Mouse (Mus musculus) forebrain, embryonic 11.5 days (tissue): ENCODE results near the gene Aplp2. TPM values are rescaled to one million over a fixed set of nuclear protein-coding genes. Genes with fewer than 3 reads are reported as not detected.
A peak's percentile ranks its signal among the peaks of the same experiment; 100 is the strongest.

Experiments
- ATAC-seq: fragments of 200-750 bp; cut with Nextera tagmentation; replicated peaks from 2 replicates; pipeline ENCODE4 v1.8.0; 2017; ENCODE audit warnings: moderate TSS enrichment; ENCODE audit not compliant: low FRiP score
- DNase-seq: peaks from one replicate; pipeline ENCODE4 v3.0.0-alpha.2; 2017; ENCODE audit warnings: low spot score
- H3K27ac ChIP-seq: fragments of 300-500 bp; sonication (generic); 2 replicates; pipeline ENCODE4 v1.5.1; 2014; ENCODE audit warnings: low read depth, low read length
- H3K27me3 ChIP-seq: fragments of 300-500 bp; sonication (generic); 2 replicates; pipeline ENCODE4 v1.6.1; 2014; ENCODE audit warnings: mild to moderate bottlenecking, low read length, mixed read lengths; ENCODE audit not compliant: control insufficient read depth, insufficient read depth
- H3K36me3 ChIP-seq: fragments of 300-500 bp; sonication (generic); 2 replicates; pipeline ENCODE4 v1.6.1; 2014; ENCODE audit warnings: mild to moderate bottlenecking, low read length, moderate library complexity, mixed read lengths; ENCODE audit not compliant: control insufficient read depth, insufficient read depth
- H3K4me1 ChIP-seq: fragments of 300-500 bp; sonication (generic); replicated peaks from 2 replicates; pipeline ENCODE4 v1.6.1; 2014; ENCODE audit warnings: low read length, mixed read lengths; ENCODE audit not compliant: control insufficient read depth, insufficient read depth
- H3K4me2 ChIP-seq: fragments of 300-500 bp; sonication (generic); 2 replicates; pipeline ENCODE4 v1.6.1; 2014; ENCODE audit warnings: low read depth, mild to moderate bottlenecking, low read length, moderate library complexity, mixed read lengths; ENCODE audit not compliant: severe bottlenecking
- H3K4me3 ChIP-seq: fragments of 300-500 bp; sonication (generic); 2 replicates; pipeline ENCODE4 v1.5.1; 2014; ENCODE audit warnings: low read depth, low read length
- H3K9ac ChIP-seq: fragments of 300-500 bp; sonication (generic); 2 replicates; pipeline ENCODE4 v1.6.1; 2014; ENCODE audit warnings: low read length
- H3K9me3 ChIP-seq: fragments of 300-500 bp; sonication (generic); 2 replicates; pipeline ENCODE4 v1.6.1; 2016; ENCODE audit warnings: low read length, mixed read lengths; ENCODE audit not compliant: control insufficient read depth
- WGBS: fragments of 180-500 bp; shearing (Covaris S2); extraction: QIAGEN DNeasy Blood & Tissue Kit; methylation state at CpG from one replicate; pipeline ENCODE4 v1.1.7; 2014; 5-methylcytosine and 5-hydroxymethylcytosine counted together
- polyA plus RNA-seq: library from polyadenylated mRNA; unstranded; fragments of >200 nt; fragmentation: Nextera tagmentation; extraction: Ambion mirVana; gene quantifications from 2 replicates; pipeline ENCODE4 v1.2.1, GENCODE M21; 2014

Gene Aplp2
- polyA plus RNA-seq = 209 and 217 TPM in 2 replicates

DNA sequence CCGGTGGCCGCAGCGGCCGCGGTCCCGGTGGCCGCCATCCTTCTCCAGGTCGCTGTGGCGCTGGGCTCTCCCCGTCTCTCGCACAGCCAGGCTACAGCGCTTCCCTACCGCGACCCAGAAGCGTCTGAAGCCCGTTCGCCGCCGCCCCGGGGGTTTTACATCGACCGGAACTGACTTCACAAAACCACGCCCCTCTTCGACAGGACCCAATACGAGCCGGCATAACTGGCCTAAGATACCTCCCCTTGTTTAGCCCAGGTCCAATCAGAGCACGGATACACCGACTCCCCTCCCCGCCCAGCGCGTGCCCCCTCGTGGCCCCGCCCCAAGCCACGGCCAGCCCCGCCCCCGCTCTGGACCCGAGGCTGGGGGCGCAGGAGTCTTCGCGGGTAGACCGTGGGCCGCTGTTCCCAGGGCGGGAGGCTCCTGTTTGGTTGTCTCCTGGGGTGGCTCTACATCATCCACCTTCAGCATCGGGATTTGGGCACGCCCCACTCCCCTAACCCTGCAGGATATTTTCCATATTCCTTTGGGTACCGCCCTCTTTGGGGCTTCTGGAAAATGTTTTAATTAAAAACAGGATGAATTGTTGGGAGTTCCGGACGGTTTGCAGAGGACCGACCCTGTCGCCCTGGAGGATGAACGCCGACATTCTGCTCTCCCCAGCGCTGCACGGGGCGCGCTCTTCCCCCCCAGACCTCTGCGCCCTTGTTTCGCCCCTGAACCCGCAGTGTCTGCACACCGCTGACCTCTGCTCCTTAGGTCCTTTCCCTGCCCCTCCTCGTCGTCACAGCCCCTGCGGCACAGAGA, at the start of gene Aplp2:
Aplp2 (minus strand) TSS at position 126 of the 810 bp plus-strand sequence.
- Histone ChIP-seq H3K4me3 (peak within 1 kb of the TSS; percentile 98), H3K9ac (peak within 1 kb of the TSS; percentile 88), H3K4me1 (peaks cover 8% of the 10 kb centered on the region; the same call in 1 of the 2 replicates), H3K9me3 (no peaks in the 10 kb centered on the region), H3K4me2 (peak within 1 kb of the TSS; percentile 89), H3K36me3 (no peaks in the 10 kb centered on the region), H3K27ac (peak within 1 kb of the TSS; percentile 84), H3K27me3 (no peaks in the 10 kb centered on the region)
- peak; percentile 98 for DNase-seq
- peak; percentile 99 for ATAC-seq
- under 1% methylated on average over 63 of the region's 63 CpGs for WGBS

DNA sequence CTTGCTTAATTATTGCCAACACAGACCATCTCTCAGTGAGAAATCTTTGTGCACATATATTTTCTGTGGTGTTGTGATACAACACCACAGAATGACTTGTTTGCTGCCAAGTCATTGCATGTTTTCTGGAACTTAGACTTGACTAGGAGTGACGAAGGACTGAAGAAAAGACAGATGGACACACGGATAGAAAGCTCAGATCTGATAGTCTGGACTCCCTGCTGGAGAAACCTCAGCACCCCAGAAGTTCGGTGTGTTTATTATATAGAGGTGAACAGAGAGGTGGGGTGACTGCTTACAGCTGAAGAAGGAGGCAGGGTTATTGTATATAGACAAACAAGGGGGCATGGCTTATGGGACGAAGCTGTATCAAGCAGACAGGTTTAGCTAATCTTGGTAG, 48.6 kb upstream of the Aplp2 start:
- DNase-seq (no peak), ATAC-seq (no peak)
- no peak overlapping the region for H3K9ac ChIP-seq
- no peaks in the 10 kb centered on the region for H3K9me3 ChIP-seq
- no peak overlapping the region for H3K27ac ChIP-seq
- H3K27me3 ChIP-seq = no peaks in the 10 kb centered on the region
- H3K4me2 ChIP-seq = no peak overlapping the region
- 0 out of 2 replicates have a peak, but pooled peaks cover 2% of the 10 kb centered on the region for H3K4me1 ChIP-seq
- no peaks in the 10 kb centered on the region for H3K36me3 ChIP-seq
- no peak overlapping the region for H3K4me3 ChIP-seq
- WGBS = 81% methylated on average over 4 of the region's 4 CpGs

DNA sequence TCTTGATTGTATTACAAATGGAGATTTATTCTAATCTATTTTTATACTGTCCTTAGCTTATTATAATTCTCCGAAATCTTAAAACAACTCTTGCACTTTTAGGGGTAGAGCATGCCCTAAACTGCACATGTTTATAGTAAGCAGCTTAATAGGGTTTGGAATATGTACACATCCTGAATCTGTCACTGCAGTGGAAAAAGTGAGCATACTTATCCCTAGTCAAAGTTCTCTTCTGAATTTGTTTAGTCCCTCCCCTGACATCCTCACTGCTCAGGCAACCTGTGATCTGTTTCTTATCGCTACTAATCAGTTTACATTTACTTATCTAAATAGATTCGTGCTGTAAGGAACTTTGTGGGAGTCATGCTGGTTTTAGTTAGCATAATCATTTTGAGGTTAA, 46.6 kb upstream of the Aplp2 start:
- Histone ChIP-seq H3K9me3 (no peaks in the 10 kb centered on the region), H3K9ac (no peak overlapping the region), H3K4me2 (no peak overlapping the region), H3K27me3 (no peaks in the 10 kb centered on the region), H3K4me1 (0 out of 2 replicates have a peak, but pooled peaks cover 2% of the 10 kb centered on the region), H3K27ac (no peak overlapping the region), H3K36me3 (no peaks in the 10 kb centered on the region), H3K4me3 (no peak overlapping the region)
- DNase-seq = no peak
- WGBS = 78% methylated on average over 3 of the region's 3 CpGs
- ATAC-seq = no peak

DNA sequence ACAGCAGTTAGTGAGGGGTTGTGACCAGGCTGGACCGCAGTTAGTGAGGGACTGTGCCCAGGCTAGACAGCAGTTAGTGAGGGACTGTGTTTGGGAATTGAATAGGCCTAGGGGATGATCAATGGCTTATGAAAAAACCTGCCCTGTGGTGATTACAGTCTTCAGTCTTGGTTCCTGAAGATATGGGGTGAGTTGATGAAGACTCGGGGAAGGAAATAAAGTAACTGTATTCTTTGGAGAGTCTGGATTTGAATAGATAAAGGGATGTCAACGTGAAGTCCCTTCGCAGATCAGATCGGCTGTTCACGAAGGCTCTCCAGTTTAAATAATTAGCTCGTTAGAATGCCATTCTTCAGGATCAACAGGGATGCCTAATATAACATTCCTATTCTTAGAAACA, 44.3 kb upstream of the Aplp2 start:
- Histone ChIP-seq H3K4me3 (no peak overlapping the region), H3K36me3 (no peaks in the 10 kb centered on the region), H3K4me2 (no peak overlapping the region), H3K27me3 (no peaks in the 10 kb centered on the region), H3K4me1 (0 out of 2 replicates have a peak, but pooled peaks cover 2% of the 10 kb centered on the region), H3K9ac (no peak overlapping the region), H3K9me3 (no peaks in the 10 kb centered on the region), H3K27ac (no peak overlapping the region)
- no peak for ATAC-seq
- WGBS = 68% methylated on average over 7 of the region's 7 CpGs
- no peak for DNase-seq

DNA sequence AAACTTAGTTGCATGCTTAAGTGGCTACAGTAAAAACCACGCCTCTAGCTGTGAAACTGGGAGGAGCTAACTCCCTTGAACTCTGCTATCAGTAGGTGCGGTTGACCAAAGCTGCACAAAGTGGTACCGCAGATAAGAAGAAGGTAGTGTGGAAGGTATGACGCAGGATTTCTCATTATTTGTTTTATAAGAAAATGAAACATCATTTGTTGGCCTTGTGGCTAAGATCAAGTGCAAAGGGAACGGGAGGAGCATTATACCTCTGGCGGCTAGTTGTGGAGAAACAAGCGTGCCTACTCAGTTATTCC, 43.0 kb upstream of the Aplp2 start:
- DNase-seq = no peak

DNA sequence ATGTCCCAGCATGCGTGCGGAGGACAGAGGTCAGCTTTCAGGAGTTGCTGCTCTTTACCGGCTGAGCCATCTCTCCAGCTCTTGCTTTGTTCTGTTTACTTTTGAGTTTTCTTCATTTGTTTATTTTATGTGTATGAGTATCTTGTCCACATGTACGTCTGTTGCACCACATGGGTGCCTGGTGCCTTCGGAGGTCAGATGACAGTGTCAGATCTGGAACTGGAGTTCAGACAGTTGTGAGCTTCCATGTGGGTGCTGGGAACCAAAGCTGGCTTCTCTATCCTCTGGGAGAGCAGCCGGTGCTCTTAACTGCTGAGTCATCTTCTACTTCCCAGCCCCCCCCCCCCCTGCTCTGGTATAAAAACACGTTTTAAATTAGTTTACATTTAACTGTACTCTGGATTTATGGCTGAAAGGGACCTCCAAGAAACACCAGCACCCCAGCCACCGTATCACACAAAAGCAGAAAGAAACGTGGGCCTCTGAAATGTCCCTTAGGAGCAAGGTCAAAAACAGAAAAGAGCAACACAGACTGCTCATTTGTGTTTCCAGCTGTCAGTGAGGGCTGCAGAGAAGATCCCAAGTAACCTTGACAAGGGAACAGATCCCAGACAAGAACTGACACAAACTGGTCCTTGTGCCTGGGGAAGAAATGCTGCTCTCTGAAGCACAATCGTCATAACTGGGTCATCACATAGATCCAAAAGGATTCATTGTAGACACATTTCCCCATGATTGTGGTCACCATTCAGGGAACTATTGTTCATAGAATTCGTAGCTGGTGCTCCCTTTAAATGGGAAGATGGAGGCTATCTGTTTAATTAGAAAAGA, 42.5 kb upstream of the Aplp2 start:
- Histone ChIP-seq H3K27ac (no peak overlapping the region), H3K4me3 (no peak overlapping the region), H3K4me2 (no peak overlapping the region), H3K9me3 (no peaks in the 10 kb centered on the region), H3K36me3 (no peaks in the 10 kb centered on the region), H3K27me3 (no peaks in the 10 kb centered on the region), H3K4me1 (no peaks in the 10 kb centered on the region), H3K9ac (no peak overlapping the region)
- no peak for DNase-seq
- ATAC-seq = no peak
- 72% methylated on average over 11 of the region's 11 CpGs for WGBS

More for the DNA sequence above, 43.0 kb upstream of the Aplp2 start:
- no peaks in the 10 kb centered on the region for H3K9me3 ChIP-seq
- H3K9ac ChIP-seq = no peak overlapping the region
- no peak for ATAC-seq
- H3K4me1 ChIP-seq = 0 out of 2 replicates have a peak, but pooled peaks cover 2% of the 10 kb centered on the region
- no peak overlapping the region for H3K4me2 ChIP-seq
- no peak overlapping the region for H3K4me3 ChIP-seq
- no peak overlapping the region for H3K27ac ChIP-seq
- 95% methylated on average over 7 of the region's 7 CpGs for WGBS
- H3K36me3 ChIP-seq = no peaks in the 10 kb centered on the region
- H3K27me3 ChIP-seq = no peaks in the 10 kb centered on the region

DNA sequence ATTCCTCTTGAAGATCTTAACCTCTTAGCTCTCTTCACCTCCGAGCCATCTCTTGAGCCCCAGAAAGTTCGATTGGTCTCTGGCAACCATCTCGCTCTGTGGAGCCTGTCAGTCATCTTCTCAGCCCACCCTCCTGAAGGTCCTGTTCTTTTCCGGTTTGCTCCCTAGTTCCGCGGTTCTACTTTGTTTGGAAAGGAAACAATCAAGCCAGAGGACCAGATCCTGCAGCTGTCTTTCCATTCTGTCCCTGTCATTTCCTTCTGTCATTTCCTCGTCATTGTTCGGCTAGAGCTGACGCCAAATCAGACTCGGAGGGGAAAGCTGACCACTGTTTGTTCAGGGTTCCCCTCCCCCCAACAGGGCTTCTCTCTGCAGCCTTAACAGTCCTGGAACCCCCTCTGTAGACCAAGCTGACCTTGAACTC, 41.7 kb upstream of the Aplp2 start:
- H3K4me2 ChIP-seq = peak overlapping the region; percentile 19; the same call in 1 of the 2 replicates
- no peak overlapping the region for H3K9ac ChIP-seq
- 75% methylated on average over 10 of the region's 10 CpGs for WGBS
- no peaks in the 10 kb centered on the region for H3K9me3 ChIP-seq
- H3K4me3 ChIP-seq = no peak overlapping the region
- no peaks in the 10 kb centered on the region for H3K27me3 ChIP-seq
- no peaks in the 10 kb centered on the region for H3K4me1 ChIP-seq
- H3K36me3 ChIP-seq = no peaks in the 10 kb centered on the region
- DNase-seq (no peak), ATAC-seq (no peak)
- H3K27ac ChIP-seq = no peak overlapping the region

DNA sequence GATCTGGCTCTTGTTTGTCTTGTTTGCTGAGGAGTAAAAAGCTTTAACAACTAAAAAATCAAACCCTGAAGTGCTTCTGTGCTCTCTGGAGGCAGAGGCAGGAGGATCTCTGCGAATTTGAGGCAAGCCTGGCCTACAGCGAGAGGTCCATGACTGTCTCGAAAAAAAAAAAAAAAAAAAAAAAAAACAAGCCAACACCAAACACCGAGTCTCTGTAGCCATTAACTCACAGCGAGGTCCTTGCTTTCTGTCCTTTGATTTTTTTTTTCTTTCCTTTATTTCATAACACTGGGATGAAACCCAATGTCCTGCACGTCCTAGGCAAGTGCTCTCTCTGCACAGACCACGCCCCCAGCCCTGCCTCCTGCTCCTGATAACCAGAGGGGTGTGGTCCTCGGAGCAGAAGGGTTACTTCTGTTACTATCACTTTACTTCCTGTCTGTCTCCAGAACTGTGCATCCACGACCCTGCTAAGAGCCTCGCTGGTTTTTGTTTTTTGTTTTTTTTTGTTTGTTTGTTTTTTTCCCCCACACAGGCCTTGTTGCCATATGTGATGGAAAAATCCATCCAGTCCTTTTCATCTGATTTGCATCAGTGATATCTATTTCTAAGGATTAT, 40.7 kb upstream of the Aplp2 start:
- Histone ChIP-seq H3K4me3 (no peak overlapping the region), H3K36me3 (no peaks in the 10 kb centered on the region), H3K27ac (no peak overlapping the region), H3K4me1 (no peaks in the 10 kb centered on the region), H3K9me3 (no peaks in the 10 kb centered on the region), H3K27me3 (no peaks in the 10 kb centered on the region), H3K9ac (no peak overlapping the region), H3K4me2 (no peak overlapping the region)
- DNase-seq (no peak), ATAC-seq (no peak)
- 78% methylated on average over 10 of the region's 10 CpGs for WGBS
